Mouse (Mus musculus): ENCODE data around the gene Rimbp3. TPM values are rescaled to one million over a fixed set of nuclear protein-coding genes. Genes with fewer than 3 reads are reported as not detected.
A peak's percentile ranks its signal among the peaks of the same experiment; 100 is the strongest.
"Not testable (repeated sequence)": the region's sequence is repeated elsewhere in the genome, so short reads cannot be mapped to it uniquely, and the experiment has no call there.

The Rimbp3 gene
- total RNA-seq (2021): under 1 TPM; 0.08 to 0.25 TPM

- peak; percentile 88 to 89 for DNase-seq
- intact Hi-C loops (cut with DNase I): loop anchor here (1.0 to 10.0 kb wide), 5 partner anchors 26 to 196 kb away; partner anchors contain the start of genes Ccdc116, Pi4ka, Sdf2l1 and Snap29
Observed at GRCm38 (mm10) chr16:17208389-17209361, at the start of gene Rimbp3. Gene Rimbp3, plus strand, starts transcription at chr16:17208603.

DNA sequence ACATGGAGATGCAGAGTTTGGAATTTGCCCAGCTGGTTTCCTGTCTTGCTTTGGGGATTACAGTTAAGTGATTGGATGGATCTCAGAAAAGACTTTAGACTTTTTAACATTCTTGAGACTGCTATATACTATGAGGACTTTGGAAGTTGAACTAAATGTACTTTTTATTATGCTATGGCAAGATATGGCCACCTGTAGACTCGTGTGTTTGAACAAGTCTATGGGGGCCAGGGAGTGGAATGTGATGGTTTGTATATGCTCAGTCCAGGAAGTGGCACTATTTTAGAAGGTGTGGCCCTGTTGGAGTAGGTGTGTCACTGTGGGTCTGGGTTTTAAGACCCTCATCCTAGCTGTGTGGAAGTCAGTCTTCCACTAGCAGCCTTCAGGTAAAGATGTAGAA lies 42.9 kb upstream of the Rimbp3 start:
- intact Hi-C loops (cut with DNase I); DNase-seq: not testable (repeated sequence)

- no peak for DNase-seq
Observed at GRCm38 (mm10) chr16:17167179-17167578, 41.2 kb upstream of the Rimbp3 start.

DNA sequence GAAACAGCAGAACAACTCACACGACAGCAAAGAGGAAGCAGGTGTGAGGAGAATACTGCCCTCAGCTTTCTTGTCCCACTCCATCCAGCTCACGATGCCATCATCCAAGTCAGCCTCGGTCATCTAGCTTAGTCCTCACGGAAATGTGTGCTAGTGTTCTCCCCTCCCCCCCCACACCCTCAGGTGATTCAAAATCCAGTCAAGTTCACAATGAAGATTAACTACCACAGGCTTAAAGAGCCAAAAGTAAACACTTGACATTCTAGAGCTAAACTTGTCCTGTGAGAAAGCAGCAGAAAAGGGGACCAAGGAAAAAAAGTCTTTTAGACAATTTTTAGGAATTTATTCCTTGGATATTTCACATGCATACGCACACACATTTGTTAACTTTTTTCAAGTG lies 40.4 kb upstream of the Rimbp3 start:
- no peak for DNase-seq
- intact Hi-C loops (cut with DNase I): no loop called here

More at GRCm38 (mm10) chr16:17167179-17167578, 41.2 kb upstream of the Rimbp3 start:
- intact Hi-C loops (cut with DNase I): no loop called here

DNA sequence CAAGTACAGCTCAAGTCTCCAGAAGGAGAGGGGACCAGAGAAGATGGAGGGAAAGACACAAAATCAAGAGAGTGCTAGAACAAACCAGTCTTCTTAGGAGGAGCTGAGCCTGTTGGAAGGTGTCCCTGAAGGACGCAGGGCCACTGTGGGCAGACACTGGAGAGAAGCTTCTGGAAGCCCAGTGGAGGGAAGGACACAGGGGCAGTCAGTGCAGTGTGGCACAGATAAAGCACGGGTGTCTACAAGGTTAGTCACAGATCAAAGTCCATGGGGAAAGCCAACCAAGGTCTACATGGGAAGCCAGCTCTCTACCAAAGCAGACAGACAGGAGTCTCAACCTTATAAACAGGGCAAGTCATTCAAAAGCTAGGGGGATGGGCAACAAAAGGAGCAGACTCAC lies 32.6 kb upstream of the Rimbp3 start:
- no peak for DNase-seq
- intact Hi-C loops (cut with DNase I): no loop called here

- no peak for DNase-seq
- intact Hi-C loops (cut with DNase I): no loop called here
Observed at GRCm38 (mm10) chr16:17177623-17178170, 30.7 kb upstream of the Rimbp3 start.

DNA sequence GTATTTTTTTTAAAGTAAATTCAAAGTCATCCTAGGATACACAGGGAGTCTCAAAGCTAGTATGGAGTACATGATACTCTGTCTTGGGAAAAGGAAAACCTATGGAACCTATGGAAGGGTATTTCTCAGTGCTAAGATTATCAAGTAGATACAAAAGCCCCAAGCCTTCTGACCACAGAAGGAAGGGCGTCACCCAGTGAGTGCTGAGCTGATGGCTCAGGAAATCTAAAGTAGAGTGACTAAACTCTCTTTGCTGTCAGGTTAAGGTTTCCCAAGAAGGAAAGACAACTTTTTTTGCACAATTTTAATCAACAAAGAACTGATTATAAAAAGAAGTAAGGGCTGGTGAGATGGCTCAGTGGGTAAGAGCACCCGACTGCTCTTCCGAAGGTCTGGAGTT lies 28.7 kb upstream of the Rimbp3 start:
- intact Hi-C loops (cut with DNase I): no loop called here
- DNase-seq: no peak

DNA sequence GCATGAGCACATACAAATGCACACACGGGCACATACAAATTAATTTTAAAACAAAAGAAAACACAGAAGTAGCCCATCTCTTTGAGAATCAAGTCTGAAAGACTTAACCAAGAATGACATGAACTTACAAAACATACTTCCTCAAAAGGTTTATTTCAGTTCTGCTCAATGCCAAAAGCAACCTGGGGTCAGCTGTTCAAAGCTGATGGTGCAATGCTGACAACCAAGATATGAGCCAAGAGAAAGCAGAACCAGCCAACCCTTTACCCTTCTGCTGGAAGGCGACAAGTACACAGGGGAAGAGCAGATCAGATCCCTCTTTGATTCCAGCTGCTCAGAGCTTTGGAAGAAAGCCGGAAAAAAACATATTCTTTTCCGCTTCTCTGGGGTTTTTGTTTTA lies 27.0 kb upstream of the Rimbp3 start:
- peak; percentile 14 to 30 for DNase-seq

DNA sequence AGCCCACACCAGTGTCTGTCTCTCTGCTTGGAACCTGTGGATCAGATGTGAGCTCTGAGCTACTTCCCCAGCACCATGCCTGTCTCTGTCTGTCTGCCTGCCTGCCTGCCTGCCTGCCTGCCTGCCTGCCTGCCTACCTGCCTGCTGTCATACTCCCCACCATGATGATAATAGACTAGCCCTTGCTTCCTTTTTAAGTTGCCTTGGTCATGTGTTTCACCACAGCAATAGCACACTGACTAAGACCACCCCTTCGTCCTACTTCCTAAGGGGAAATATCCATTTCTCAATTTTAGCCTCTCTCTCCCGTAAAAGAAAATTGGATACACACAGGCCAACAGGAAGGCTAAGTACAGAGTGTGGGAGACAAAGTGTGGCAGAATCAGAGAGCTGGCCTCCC lies 26.3 kb upstream of the Rimbp3 start:
- no peak for DNase-seq
- intact Hi-C loops (cut with DNase I): no loop called here

More for the DNA sequence above, 27.0 kb upstream of the Rimbp3 start:
- intact Hi-C loops (cut with DNase I): no loop called here

GRCm38 (mm10) chr16:17183003-17183402 lies 25.4 kb upstream of the Rimbp3 start:
- no peak for DNase-seq
- intact Hi-C loops (cut with DNase I): no loop called here

DNA sequence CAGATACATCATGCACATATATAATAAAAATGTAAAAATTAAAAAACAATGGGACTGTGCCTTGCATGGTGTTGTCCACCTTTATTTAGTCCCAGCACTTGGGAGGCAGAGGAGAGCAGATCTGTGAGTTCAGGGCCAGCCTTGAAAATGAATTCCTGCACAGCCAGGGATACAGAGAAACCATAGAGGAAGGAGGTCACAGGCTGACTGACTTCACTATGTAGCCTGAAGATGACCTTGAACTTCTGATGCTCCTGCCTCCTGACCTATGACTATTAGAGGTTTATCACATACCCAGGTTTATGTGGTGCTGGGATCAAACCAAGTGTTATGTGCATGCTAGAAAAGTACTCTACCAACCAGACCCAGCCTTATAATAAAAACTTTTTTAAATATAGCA lies 22.9 kb upstream of the Rimbp3 start:
- no peak for DNase-seq
- intact Hi-C loops (cut with DNase I): no loop called here

GRCm38 (mm10) chr16:17193823-17194222 lies 14.6 kb upstream of the Rimbp3 start:
- DNase-seq: no peak
- intact Hi-C loops (cut with DNase I): no loop called here

DNA sequence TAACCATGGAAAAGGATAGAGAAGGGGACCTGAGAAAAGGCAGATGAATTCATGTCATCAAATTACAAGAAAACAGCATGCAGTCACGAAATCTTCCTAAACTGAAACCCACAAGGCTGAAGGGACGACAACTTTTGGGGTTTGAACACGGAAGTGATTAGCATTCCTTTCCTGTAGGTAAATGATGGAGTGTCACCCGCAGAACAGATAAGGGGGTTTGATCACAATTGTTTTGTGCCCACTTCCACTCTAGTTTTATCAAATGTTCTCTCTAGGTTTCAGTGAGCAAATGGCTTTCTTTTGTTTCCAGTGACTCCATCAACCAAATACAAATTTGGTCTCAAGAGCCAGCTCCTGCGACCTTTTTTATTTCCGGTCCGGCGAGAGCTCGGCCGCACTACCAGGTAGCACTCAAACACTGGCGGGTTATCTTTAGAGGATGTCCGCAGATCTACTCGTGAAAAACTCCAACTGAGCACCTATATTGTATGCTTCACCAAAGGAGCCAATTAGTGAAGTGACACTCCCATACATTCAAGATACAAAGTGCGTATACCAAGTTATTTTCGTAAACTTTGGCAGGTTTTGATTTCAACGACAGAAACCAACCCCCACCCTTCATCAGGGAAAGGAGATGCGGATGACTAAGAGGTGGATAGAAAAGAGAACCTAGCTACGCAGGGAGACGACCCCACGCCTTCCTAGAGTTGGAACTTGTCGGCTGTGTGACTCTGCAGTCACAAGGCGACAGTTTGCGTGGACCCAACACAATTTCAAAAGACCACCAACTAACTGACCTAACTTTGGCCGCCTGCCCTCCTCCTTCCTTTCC lies 8.1 kb upstream of the Rimbp3 start:
- DNase-seq: no peak
- intact Hi-C loops (cut with DNase I): loop anchor here (10.0 kb wide), 1 partner anchor 204 kb away; the partner anchor contains the start of genes Pi4ka and Snap29

DNA sequence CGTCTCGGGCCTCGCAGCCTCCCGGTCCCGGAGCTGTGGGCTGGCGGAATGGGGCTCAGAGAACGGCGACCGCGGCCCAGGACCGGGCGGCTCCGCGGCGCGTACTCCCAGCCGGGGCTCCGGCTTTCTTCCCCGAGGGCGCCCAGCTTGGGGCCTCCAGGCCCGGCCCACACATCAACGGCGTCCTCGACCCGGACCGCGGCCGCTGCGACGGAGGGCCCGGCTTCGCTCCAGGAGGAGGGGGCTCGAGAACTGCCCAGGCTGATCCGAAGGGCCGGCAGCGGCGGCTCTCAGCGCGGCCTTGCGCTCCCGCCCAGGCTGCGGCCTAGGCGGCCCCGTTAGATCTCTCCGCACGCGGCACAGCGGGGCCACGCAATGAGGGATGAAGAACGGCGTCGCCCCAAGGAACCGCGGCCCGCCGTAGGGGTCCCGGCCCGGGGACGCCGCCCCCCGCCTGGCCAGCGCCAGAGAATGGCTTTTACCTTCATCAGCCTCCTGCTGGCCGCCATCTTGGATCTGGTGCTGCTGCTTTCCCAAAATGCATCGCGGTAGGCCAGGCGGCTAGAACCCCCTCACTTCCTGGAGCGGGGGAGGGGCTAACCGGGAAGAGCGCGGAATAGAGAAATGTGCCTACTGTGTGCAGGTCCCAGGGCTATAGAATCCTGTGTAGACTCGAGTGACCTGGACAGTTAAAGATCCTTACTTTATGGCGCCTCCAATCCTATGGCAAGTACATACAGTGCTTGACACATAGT lies 7.3 kb upstream of the Rimbp3 start:
- intact Hi-C loops (cut with DNase I): loop anchor here (10.0 kb wide), 1 partner anchor 204 kb away; the partner anchor contains the start of genes Pi4ka and Snap29
- DNase-seq: peak; percentile 82 to 86

DNA sequence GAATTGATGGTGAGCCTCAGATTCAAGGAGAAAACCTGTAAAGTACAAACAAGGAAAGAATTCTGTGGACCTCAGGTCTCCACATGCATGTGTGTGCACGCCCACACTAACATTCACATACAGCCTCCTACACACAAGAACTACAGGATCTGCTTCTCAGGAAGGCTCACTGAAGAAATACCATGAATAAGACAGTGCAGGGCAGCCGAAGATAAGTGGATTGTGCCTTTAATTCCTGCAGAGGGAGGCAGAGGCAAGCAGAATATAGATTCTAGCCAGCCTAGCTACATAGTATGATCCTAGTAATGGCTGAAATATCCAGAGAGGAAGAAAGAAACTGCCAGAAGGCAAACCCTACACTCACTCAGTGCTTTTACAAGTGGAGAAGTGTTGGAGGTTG lies 6.4 kb upstream of the Rimbp3 start:
- DNase-seq: no peak
- intact Hi-C loops (cut with DNase I): loop anchor here (10.0 kb wide), 1 partner anchor 203 kb away; the partner anchor contains the start of genes Pi4ka and Snap29

GRCm38 (mm10) chr16:17202549-17202948 lies 5.9 kb upstream of the Rimbp3 start, which contains the start of gene Ube2l3:
Gene Ube2l3, minus strand, starts transcription at chr16:17202649.
- intact Hi-C loops (cut with DNase I): loop anchor here (10.0 kb wide), 1 partner anchor 202 kb away; the partner anchor contains the start of genes Pi4ka and Snap29
- DNase-seq: no peak

DNA sequence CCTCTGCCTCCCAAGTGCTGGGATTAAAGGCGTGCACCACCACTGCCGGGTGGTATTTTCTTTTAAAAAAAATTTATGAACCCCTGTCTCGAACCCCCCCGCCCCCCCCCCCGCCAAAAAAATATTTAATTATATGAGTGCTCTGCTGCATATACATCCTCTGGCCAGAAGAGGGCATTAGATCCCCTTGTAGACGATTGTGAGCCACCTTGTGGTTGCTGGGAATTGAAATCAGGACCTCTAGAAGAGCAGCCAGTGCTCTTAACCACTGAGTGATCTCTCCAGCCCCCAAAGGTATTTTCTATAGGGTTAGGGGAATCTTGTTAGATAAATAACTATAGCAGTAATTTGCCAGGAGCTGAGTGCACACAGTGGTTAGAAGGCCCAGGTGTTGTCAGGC lies 3.4 kb upstream of the Rimbp3 start:
- intact Hi-C loops (cut with DNase I): loop anchor here (5.0 to 10.0 kb wide), 3 partner anchors 58 to 200 kb away; partner anchors contain the start of genes Ccdc116, Pi4ka, Sdf2l1 and Snap29
- DNase-seq: peak; percentile 16 to 31

DNA sequence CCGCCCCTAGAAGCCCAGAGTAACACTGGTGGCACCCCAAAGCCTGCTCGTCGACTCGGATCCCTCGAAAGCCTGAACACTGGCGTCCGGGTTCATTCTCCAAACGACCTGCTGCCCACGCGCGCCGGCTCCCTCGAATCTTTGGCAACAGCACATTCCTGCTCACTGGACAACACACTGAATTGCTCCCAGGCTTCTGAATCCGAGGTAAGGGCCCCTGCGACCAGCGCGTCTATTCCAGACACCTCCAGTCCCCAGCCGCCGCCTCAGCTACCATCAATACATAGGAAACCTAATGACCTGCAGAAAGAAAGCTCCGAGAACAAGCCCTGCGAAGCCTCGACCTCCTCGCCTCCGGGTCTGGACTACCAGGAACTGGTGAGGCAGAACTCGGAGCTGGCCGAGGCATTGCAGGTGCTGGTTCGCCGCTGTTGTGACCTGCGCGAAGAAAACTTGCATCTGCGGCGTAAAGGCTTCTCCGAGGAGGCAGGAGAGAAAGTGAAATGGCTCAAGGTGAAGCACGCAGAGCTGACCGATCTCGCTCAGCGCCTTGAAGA lies 1.1 kb downstream of the Rimbp3 start:
- intact Hi-C loops (cut with DNase I): loop anchor here (1.0 to 10.0 kb wide), 5 partner anchors 25 to 195 kb away; partner anchors contain the start of genes Ccdc116, Pi4ka, Sdf2l1 and Snap29
- DNase-seq: peak; percentile 40 to 41

Measured in heart, postnatal 36 days (tissue).